Mouse (Mus musculus) kidney, adult 11 months (tissue): ENCODE data around the gene Shank2.

ENCODE experiments used
- DNase-seq: peaks from one replicate; pipeline ENCODE4 v3.0.0; 2022

The Shank2 gene

GRCm38 (mm10) chr7:144285912-144286311, 284.2 kb downstream of the Shank2 start:
- no peak for DNase-seq

- no peak for DNase-seq
These were observed 286.3 kb downstream of the Shank2 start for GRCm38 (mm10) chr7:144287991-144288390.

- DNase-seq, result peak; percentile 22
These were observed 289.8 kb downstream of the Shank2 start for GRCm38 (mm10) chr7:144291478-144291877.

GRCm38 (mm10) chr7:144293611-144294010, 291.9 kb downstream of the Shank2 start:
- DNase-seq, result no peak

- DNase-seq, result no peak
These were observed 292.8 kb downstream of the Shank2 start for GRCm38 (mm10) chr7:144294239-144295200.

GRCm38 (mm10) chr7:144299351-144299750, 297.6 kb downstream of the Shank2 start:
- DNase-seq, result no peak

- DNase-seq, result no peak
These were observed 299.9 kb downstream of the Shank2 start for GRCm38 (mm10) chr7:144301646-144302045.

- no peak for DNase-seq
These were observed 300.8 kb downstream of the Shank2 start for GRCm38 (mm10) chr7:144302498-144302897.

- DNase-seq, result no peak
These were observed 306.2 kb downstream of the Shank2 start for GRCm38 (mm10) chr7:144307853-144308409.

- no peak for DNase-seq
These were observed 312.8 kb downstream of the Shank2 start for GRCm38 (mm10) chr7:144314438-144315105.

- DNase-seq, result no peak
These were observed 314.5 kb downstream of the Shank2 start for GRCm38 (mm10) chr7:144316224-144316623.

- DNase-seq, result no peak
These were observed 315.1 kb downstream of the Shank2 start for GRCm38 (mm10) chr7:144316797-144317196.

- DNase-seq, result no peak
These were observed 322.3 kb downstream of the Shank2 start for GRCm38 (mm10) chr7:144324077-144324476.

GRCm38 (mm10) chr7:144324861-144325260, 323.1 kb downstream of the Shank2 start:
- DNase-seq, result no peak

- DNase-seq, result no peak
These were observed 323.9 kb downstream of the Shank2 start for GRCm38 (mm10) chr7:144325603-144326002.

- peak; percentile 9 for DNase-seq
These were observed 327.7 kb downstream of the Shank2 start for GRCm38 (mm10) chr7:144329403-144329890.

GRCm38 (mm10) chr7:144336626-144337025, 334.9 kb downstream of the Shank2 start:
- no peak for DNase-seq

- no peak for DNase-seq
These were observed 337.0 kb downstream of the Shank2 start for GRCm38 (mm10) chr7:144338694-144339093.

GRCm38 (mm10) chr7:144340376-144340775, 338.6 kb downstream of the Shank2 start:
- no peak for DNase-seq

- no peak for DNase-seq
These were observed 364.4 kb downstream of the Shank2 start for GRCm38 (mm10) chr7:144366133-144366532.

- no peak for DNase-seq
These were observed 371.3 kb downstream of the Shank2 start for GRCm38 (mm10) chr7:144373059-144373458.

- no peak for DNase-seq
These were observed 373.8 kb downstream of the Shank2 start for GRCm38 (mm10) chr7:144375483-144375882.

- no peak for DNase-seq
These were observed 376.5 kb downstream of the Shank2 start for GRCm38 (mm10) chr7:144378254-144378653.
